Mouse (Mus musculus) left cerebral cortex, adult 2 months (tissue): Measurements from ENCODE around the gene Ceacam19. TPM values are rescaled to one million over a fixed set of nuclear protein-coding genes. Genes with fewer than 3 reads are reported as not detected.
"Not testable (repeated sequence)": the region's sequence is repeated elsewhere in the genome, so short reads cannot be mapped to it uniquely, and the experiment has no call there.

Source experiments
- DNase-seq, 2 experiments: peaks; one replicate each; pipeline ENCODE4 v3.0.0; 2021 to 2022; ENCODE audit warnings: low spot score in 2 of 2, mixed read lengths in 1 of 2; ENCODE audit errors: extremely low spot score in 1 of 2
- H3K27ac ChIP-seq: fragments of 200-600 bp; 2 replicates; pipeline ENCODE4 v1.8.1; 2022
- H3K4me3 ChIP-seq: fragments of 200-600 bp; 2 replicates; pipeline ENCODE4 v1.8.1; 2022
- CTCF ChIP-seq: fragments of 200-600 bp; IDR thresholded peaks from 2 replicates; pipeline ENCODE4 v1.8.1; 2022; ENCODE audit warnings: antibody characterized with exemption, mild to moderate bottlenecking, moderate library complexity
- intact Hi-C: fragments of 180-260 bp; cut with DNase I; formaldehyde crosslinking; loops from one replicate; pipeline ENCODE4 v1.15.1; 2025
- long read RNA-seq, 2 experiments: library from polyadenylated mRNA; stranded (forward); transcript quantifications; one replicate each; pipeline ENCODE4 v2.0.0; 2021; ENCODE audit warnings: borderline mapping rate in 2 of 2
- total RNA-seq, 2 experiments: library from RNA; stranded (reverse); gene quantifications; 2 replicates each; pipeline ENCODE4 v1.2.3; 2021

The Ceacam19 gene
- total RNA-seq = not detected
- long read RNA-seq, experiment 1 = 0 reads
- long read RNA-seq, experiment 2 = 0 reads

DNA sequence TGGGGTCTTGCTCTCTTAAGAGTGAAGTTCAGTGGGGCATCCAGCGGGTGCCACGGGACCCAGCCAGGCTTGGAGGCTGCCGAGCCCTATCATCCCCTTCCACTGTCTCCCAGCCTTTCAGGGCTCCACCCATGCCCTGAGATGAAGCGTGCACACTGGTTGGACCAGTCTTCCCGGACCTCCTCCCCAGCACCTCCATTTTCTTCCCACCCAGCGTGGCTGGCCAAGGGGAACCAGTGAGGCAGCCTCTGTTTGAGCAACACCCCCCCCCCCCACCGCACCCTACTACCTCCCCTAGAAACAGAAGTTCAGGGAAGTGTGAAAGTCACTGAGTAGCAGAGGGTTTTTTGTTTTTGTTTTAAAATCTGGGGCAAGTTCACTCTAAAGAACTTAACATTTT is at the start of gene Ceacam19:
Ceacam19 (minus strand) TSS at position 117 of the 400 bp plus-strand sequence.
- TF ChIP-seq CTCF = no peak
- H3K4me3 ChIP-seq = no peak within 1 kb of the TSS
- no peak for DNase-seq
- intact Hi-C loops = no loop called here
- no peak within 1 kb of the TSS for H3K27ac ChIP-seq

DNA sequence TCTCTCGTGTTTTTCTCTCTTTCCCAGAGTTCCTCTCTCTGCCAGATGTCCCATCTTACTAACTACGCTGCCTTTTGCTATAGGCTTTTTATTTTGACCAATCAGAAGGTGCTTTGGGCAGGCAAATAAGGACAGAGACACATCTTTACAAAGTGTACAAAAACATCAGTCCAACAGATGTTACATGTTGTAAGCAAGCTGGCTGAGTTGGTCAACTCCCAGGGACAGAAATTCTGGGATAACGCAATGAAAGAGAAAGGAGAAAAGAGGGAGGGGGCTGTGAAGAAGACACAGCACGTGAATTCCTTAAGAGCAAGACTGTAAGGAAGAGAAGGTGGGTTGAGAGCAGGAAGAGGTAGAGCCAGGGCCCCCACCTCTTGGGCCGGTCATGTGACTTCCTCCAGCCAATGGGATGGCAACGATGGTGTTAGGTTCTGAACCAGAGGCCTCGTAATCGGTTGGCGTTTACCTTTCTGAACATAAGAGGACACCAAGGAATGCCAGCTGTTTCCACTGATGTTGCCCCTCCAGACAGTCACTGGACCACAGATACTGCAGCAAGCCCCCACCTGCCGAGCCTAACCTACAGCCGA is 49.6 kb upstream of the Ceacam19 start:
- no peak for DNase-seq
- Histone ChIP-seq H3K4me3 (no peak overlapping the region), H3K27ac (no peak overlapping the region)
- TF ChIP-seq CTCF = no peak
- intact Hi-C loops = no loop called here

DNA sequence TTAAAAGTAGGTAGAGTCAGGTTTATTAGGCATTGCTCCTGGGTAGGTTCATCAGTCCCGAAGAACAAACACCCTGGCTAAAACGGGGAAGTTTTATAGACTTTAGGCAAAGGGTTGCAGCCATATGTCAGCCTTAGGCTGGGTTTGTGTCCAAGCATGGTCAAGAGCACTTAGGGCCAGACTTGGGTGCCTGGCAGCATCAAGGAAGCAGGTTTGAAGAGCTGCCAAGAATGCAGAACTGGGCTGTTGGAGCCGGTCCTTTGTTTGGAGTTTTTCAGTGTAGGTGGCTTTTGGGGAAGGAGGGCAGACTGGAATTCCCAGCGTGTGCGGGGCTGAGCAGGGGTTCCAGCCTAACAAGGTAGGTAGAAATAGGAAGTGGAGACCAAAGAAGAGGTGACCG is 48.2 kb upstream of the Ceacam19 start:
- Histone ChIP-seq H3K4me3 (no peak overlapping the region), H3K27ac (no peak overlapping the region)
- no peak for DNase-seq
- intact Hi-C loops = no loop called here
- TF ChIP-seq CTCF = no peak

DNA sequence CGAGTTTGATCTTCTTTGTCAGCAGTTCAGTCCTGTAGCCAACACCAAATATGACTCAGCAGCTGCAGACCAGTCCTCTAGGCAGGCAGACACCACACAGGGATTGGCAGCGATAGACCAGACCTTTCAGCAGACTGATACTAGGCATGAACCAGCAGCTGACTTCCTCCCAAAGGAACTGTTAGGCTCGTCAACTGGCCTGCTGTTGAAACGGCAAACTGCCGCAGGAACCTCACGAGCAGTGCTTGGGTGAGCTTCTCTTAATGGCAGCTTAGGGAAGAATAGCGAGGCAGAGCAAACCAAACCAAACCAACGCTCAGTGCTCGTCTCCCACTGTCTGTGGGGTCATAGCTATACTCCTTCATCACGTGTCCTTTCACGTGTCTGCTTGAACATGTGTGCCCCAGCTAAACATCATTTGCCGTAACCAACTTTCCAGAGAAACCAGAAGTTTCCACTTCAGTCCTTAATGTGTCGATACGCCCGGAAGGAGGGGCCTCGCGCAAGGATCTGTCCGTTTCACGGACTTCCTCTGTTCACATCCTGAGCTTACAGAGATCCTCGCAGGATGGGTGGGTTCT is 47.5 kb upstream of the Ceacam19 start:
- no peak for TF ChIP-seq CTCF
- Histone ChIP-seq H3K27ac (no peak overlapping the region), H3K4me3 (no peak overlapping the region)
- DNase-seq = no peak
- intact Hi-C loops = no loop called here

DNA sequence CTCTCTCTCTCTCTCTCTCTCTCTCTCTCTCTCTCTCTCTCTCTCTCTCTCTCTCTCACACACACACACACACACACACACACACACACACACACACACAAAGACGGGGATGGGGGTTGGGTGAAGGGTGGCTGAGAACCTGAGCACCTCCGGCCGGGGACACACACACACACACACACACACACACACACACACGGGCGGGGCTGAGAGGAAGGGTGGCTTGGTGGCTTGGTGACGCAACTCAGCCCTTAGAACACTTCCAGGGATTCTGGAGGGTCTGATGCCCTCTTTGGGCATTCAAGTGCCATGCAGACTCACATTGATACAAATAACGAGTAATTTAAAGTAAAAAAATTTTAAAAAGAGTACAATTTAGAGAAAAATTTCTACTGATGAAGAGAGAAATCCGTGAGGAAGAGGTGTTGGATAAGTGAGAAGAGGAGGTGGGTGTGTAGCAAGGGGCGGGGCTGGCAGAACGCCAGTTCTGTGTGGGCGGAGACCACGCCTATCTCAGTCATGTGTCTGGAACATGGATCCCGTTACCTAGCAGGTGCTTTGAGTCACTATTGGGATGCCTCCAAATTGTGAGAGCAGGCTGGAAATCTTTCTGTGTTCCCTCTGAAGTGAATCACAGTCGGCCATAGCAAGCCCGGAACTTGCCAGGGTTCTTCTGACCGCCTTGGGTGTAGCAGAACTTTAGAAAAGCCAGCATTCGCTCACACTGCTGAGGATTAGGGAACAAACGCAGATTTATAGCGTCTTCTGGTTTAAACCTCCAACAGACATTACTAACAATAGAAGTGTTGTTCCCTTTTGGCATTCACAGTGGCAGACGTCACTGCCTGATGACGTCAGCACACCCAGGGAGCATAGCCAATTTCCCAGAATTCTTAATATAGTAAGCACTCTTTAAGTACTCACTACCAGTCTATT is 45.4 kb upstream of the Ceacam19 start:
- peak; percentile 80 to 85 for DNase-seq
- H3K27ac ChIP-seq = peak overlapping the region; percentile 72
- no peak overlapping the region; the same call in 1 of the 2 replicates for H3K4me3 ChIP-seq
- no peak for TF ChIP-seq CTCF
- intact Hi-C loops = loop anchor here (1.0 kb wide), 2 partner anchors 12 to 23 kb away; partner anchors contain the start of gene Pvr

DNA sequence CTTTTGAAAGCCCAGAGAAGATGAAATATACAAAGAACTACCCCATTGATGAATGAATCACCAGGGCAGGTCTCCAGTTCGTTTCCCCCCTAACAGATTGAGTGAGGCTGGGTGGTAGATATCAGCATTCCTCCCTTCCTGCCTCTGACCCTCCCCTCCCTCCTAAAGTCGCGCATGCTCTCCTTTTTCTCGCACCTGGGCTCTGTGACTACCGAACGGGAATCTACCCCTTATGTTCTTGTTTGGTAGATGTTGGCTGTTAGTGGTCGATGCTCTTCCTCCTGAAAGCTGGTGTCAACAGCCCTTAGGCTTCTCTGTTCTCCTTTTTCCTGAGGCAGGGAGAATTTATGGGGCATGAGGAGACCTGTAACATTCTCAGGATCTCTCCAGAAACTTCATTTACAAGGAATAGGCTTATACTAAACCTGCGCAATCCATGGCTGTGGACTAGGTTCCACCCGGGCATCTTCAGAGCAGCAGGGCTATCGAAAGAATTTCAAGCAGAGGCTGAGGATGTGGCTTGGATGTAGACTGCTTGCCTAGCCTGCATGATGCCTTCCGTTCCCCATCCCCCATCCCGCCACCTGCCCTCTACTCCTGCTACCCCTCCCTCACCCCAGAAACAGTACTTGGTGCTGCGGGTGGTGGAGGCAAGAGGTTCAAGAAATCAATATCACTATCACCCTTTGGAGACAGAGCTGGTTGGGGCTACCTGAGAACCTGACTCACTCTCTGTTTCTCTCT is 44.5 kb upstream of the Ceacam19 start:
- Histone ChIP-seq H3K4me3 (no peak overlapping the region), H3K27ac (no peak overlapping the region)
- no peak for TF ChIP-seq CTCF
- no peak for DNase-seq
- intact Hi-C loops = no loop called here

DNA sequence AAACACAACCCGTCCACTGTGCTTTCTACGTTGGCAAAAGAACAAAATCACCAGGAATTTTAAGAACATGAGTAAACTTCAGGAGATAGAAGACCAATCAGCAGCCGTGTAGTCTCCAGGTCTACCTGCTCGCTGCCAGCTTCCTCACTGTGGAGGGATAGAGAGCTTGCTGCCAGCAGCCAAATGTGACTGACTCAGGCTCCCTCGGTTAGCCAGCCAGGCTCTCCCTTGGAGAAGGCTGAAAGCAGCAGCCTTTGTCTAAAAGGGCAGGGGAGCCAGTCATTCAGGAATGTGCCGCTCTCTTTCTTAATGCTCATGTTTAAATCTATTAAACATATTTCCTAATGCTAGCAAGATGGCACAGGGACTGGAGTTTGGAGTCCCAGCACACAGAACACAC is 42.7 kb upstream of the Ceacam19 start:
- H3K4me3 ChIP-seq, DNase-seq, intact Hi-C loops, H3K27ac ChIP-seq: not testable (repeated sequence)

DNA sequence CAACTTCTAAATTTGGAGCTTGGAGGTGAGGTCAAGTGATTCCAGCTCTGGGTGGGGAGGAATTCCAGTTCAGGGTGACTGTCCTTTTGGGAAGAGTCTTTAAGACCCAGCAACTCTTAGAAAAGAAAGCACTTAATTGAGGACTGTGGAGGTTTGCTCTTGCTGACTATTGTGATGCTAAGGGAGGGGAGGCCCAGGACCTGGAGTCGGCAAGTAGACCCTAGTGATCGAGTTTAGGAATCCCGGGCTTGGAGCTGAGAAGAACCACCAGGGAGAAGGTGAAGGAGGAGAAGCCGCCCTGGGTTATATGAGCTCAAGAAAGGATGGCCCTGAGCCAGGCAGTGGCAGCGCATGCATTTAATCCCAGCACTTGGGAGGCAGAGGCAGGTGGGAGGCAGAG is 40.7 kb upstream of the Ceacam19 start:
- no peak for DNase-seq
- intact Hi-C loops = no loop called here
- Histone ChIP-seq H3K27ac (no peak overlapping the region), H3K4me3 (no peak overlapping the region)
- no peak for TF ChIP-seq CTCF

DNA sequence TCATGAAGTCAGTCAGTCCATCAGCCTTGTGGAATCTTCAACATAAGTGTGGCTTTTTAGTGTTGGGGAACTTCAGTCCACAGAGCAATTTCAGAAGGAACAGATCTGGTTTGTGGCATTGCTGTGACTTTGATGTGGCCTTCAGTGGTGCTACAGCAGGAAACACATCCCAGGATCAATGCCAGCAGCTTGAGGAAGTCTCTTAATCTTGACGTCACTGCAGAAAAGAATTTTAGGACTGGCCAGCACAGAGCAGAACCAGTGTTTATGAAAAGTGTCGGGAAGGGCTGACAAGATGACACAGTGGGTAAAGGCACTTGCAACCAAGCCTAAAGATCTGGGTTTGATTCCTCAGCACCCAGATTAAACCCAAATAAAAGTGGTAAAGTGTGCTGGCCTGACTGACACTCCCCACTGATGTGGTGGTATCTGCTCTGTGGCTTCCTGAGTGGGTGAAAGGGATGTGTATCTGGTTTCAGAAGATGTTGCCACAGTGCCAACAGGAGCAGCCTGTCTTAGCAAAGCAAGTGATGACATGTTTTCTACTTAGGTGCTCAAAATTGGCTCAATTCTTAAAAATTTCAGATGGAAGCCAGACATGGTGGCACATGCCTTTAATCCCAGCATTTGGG is 39.2 kb upstream of the Ceacam19 start:
- intact Hi-C loops = no loop called here
- no peak for TF ChIP-seq CTCF
- no peak for DNase-seq
- no peak overlapping the region for H3K4me3 ChIP-seq
- H3K27ac ChIP-seq = no peak overlapping the region

DNA sequence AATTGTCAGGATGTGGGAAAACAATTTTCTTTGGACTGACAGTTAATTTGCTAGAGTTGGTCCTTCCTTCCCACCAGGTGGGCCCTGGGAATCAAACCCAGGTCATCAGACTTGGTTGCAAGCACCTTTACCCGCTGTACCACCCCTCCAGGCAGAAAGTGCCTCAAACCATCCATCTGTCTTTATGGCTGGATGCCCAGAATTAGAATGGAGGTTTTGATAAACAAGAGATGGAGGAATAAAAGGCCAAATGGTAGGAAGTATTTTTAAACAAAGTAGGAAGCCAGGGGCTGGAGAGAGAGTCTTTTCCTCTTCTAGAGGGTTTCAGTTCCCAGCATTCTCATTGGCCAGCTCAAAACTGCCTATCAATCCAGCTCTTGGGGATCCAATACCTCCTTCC is 37.6 kb upstream of the Ceacam19 start:
- intact Hi-C loops = no loop called here
- Histone ChIP-seq H3K27ac (no peak overlapping the region), H3K4me3 (no peak overlapping the region)
- no peak for DNase-seq
- TF ChIP-seq CTCF = no peak

DNA sequence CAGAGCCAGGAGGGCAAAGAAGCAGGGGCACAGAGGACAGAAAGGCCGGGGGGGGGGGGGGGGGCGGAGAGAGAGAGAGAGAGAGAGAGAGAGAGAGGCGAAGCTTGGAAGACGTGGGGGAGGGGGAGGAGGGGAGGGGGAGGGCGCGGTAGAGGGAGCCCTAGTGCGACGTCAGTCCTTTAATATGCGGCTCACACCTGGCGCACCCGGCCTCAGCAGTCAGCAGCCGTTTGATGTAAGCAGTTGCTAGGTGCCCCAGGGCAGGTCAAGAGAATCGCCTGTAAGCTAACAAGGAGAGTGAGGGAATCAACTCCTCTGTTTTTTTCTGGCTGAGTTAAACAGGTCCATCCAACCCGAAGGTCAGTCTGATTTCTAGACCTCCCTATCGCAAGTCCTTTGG is 36.0 kb upstream of the Ceacam19 start:
- intact Hi-C loops = no loop called here
- no peak for TF ChIP-seq CTCF
- Histone ChIP-seq H3K4me3 (no peak overlapping the region), H3K27ac (no peak overlapping the region)
- no peak for DNase-seq
